Mouse (Mus musculus): ENCODE measurements around the gene Flot1.
A peak's percentile ranks its signal among the peaks of the same experiment; 100 is the strongest.

The Flot1 gene

GRCm38 (mm10) chr17:35866911-35867890 lies 44.2 kb downstream of the Flot1 start:
- peak; percentile 44 to 62 for DNase-seq (ENCODE audit: low spot score in 2 of 2)

- no peak for DNase-seq (ENCODE audit: low spot score in 2 of 2)
These were observed 45.3 kb downstream of the Flot1 start for GRCm38 (mm10) chr17:35868165-35868820.

- DNase-seq (ENCODE audit: low spot score in 2 of 2): no peak
These were observed 45.9 kb downstream of the Flot1 start for GRCm38 (mm10) chr17:35868961-35869345.

GRCm38 (mm10) chr17:35869346-35870067 lies 46.5 kb downstream of the Flot1 start:
- DNase-seq (ENCODE audit: low spot score in 2 of 2): no peak

GRCm38 (mm10) chr17:35870151-35870883 lies 47.3 kb downstream of the Flot1 start:
- peak; percentile 51 to 53 for DNase-seq (ENCODE audit: low spot score in 2 of 2)

GRCm38 (mm10) chr17:35870884-35871696 lies 48.1 kb downstream of the Flot1 start:
- peak in 1 of 2 experiments; percentile 59 for DNase-seq (ENCODE audit: low spot score in 2 of 2)

- DNase-seq (ENCODE audit: low spot score in 2 of 2): peak; percentile 78 to 89
These were observed 50.9 kb downstream of the Flot1 start for GRCm38 (mm10) chr17:35873774-35874519.

GRCm38 (mm10) chr17:35874721-35875120 lies 51.7 kb downstream of the Flot1 start:
- DNase-seq (ENCODE audit: low spot score in 2 of 2): no peak

GRCm38 (mm10) chr17:35879245-35880057 lies 56.4 kb downstream of the Flot1 start, which contains the start of gene Dhx16:
TSS of gene Dhx16 (plus strand) at chr17:35879819.
- peak; percentile 87 to 92 for DNase-seq (ENCODE audit: low spot score in 2 of 2)

All from spleen, postnatal 14 days (tissue).